Mouse (Mus musculus): ENCODE measurements at regions not wholly inside any gene's neighbourhood (a gene's known extent, or its start where the extent isn't known, plus 50 kb on each side); places are given as distances from the start of the nearest gene placed in this dataset.

GRCm38 (mm10) chr2:71673087-71673920 is 72.1 kb upstream of the Itga6 start:
- H3K9me3 ChIP-seq (replicated peaks) = no peaks in the 10 kb centered on the region
- H3K4me3 ChIP-seq = no peak overlapping the region
- peak overlapping the region; percentile 61 for H3K27ac ChIP-seq (replicated peaks)
- no peaks in the 10 kb centered on the region for H3K36me3 ChIP-seq
- H3K4me1 ChIP-seq = peaks cover 15% of the 10 kb centered on the region
- peak; percentile 28 for DNase-seq (ENCODE audit: low spot score)
- 73% methylated on average over 18 of the region's 18 CpGs for WGBS
- no peaks in the 10 kb centered on the region for H3K27me3 ChIP-seq (ENCODE audit: low read depth, poor library complexity, severe bottlenecking)

GRCm38 (mm10) chr2:71680746-71681145 is 64.7 kb upstream of the Itga6 start:
- no peaks in the 10 kb centered on the region for H3K9me3 ChIP-seq (replicated peaks)
- H3K27ac ChIP-seq (replicated peaks) = no peak overlapping the region
- H3K4me1 ChIP-seq = no peaks in the 10 kb centered on the region; the same call in 1 of the 2 replicates
- H3K27me3 ChIP-seq (ENCODE audit: low read depth, poor library complexity, severe bottlenecking) = no peaks in the 10 kb centered on the region
- no peak overlapping the region for H3K4me3 ChIP-seq
- no peak for DNase-seq (ENCODE audit: low spot score)
- no peaks in the 10 kb centered on the region for H3K36me3 ChIP-seq
- 45% methylated on average over 1 of the region's 1 CpGs for WGBS

DNA sequence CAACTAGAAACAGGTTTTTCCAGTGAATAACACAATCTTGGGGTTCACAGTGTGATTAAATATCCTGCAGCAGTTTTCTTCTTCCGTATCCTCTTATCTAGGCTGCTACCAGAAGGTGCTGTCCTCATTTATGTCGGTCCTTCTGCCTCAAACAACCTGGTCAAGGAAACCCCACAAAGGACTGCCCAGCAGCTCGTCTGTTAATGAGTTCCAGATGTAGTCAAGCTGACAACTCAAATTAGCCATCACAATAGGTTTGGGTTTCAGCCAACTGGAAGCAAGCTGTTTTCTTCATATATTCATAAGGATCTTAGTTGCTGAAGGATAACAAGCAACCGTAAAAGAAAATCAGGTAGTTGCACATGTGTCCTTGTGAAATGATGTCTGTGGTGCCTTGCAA is 64.3 kb upstream of the Itga6 start:
- WGBS = 68% methylated on average over 4 of the region's 4 CpGs
- DNase-seq (ENCODE audit: low spot score) = no peak
- Histone ChIP-seq H3K4me1 (no peaks in the 10 kb centered on the region; the same call in 1 of the 2 replicates), H3K4me3 (no peak overlapping the region), H3K36me3 (no peaks in the 10 kb centered on the region), H3K9me3 (replicated peaks) (no peaks in the 10 kb centered on the region), H3K27ac (replicated peaks) (no peak overlapping the region), H3K27me3 (ENCODE audit: low read depth, poor library complexity, severe bottlenecking) (no peaks in the 10 kb centered on the region)

GRCm38 (mm10) chr2:71683375-71683774 is 62.0 kb upstream of the Itga6 start:
- Histone ChIP-seq H3K4me1 (peaks cover 8% of the 10 kb centered on the region; the same call in 1 of the 2 replicates), H3K9me3 (replicated peaks) (no peaks in the 10 kb centered on the region), H3K27me3 (ENCODE audit: low read depth, poor library complexity, severe bottlenecking) (no peaks in the 10 kb centered on the region), H3K4me3 (no peak overlapping the region), H3K36me3 (no peaks in the 10 kb centered on the region), H3K27ac (replicated peaks) (no peak overlapping the region)
- 86% methylated on average over 4 of the region's 4 CpGs for WGBS
- no peak for DNase-seq (ENCODE audit: low spot score)

DNA sequence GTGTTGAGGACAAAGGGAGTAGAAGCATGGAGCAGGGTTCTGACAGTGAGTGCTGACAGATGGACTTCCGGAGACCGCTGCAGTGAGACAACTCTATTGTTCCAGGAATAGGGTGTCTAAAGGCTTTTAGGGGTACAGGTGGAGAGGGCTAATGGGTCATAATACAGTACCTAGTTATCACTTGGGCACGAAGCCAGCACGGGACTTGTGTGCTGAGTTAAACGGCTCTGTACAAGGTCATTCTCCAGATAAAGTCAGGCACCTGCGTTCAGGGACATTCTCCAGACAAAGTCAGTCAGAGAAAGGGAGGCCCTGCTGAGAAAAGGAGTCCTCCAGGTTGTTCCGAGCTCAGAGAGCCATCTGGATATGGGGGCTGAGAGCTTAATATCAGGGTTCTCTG is 60.2 kb upstream of the Itga6 start:
- H3K9me3 ChIP-seq (replicated peaks) = no peaks in the 10 kb centered on the region
- no peak for DNase-seq (ENCODE audit: low spot score)
- WGBS = 89% methylated on average over 7 of the region's 7 CpGs
- no peaks in the 10 kb centered on the region for H3K36me3 ChIP-seq
- no peak overlapping the region for H3K4me3 ChIP-seq
- peaks cover 11% of the 10 kb centered on the region; the same call in 1 of the 2 replicates for H3K4me1 ChIP-seq
- H3K27me3 ChIP-seq (ENCODE audit: low read depth, poor library complexity, severe bottlenecking) = no peaks in the 10 kb centered on the region
- no peak overlapping the region for H3K27ac ChIP-seq (replicated peaks)

DNA sequence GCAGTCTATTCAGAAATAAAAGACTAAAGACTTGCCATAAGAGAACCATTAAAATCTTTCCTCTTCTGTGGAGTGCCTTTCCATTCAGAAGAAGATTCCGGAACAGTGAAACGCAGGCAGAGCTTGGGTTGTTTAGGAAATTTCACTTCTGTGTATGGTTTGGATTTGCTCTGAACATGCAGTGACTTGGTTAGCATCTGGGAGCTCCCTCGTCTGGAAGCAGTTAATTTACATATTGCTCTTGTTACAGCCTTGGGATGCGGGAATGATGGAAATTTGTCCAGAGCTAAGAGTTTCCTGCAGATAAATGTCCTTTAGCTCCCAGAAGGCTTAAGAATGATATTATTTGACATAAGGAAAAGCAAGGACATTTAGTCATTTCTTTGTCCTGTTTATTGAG is 56.4 kb upstream of the Itga6 start:
- no peaks in the 10 kb centered on the region for H3K9me3 ChIP-seq (replicated peaks)
- DNase-seq (ENCODE audit: low spot score) = no peak
- no peak overlapping the region for H3K4me3 ChIP-seq
- no peaks in the 10 kb centered on the region for H3K36me3 ChIP-seq
- no peak overlapping the region for H3K27ac ChIP-seq (replicated peaks)
- peaks cover 20% of the 10 kb centered on the region; the same call in 1 of the 2 replicates for H3K4me1 ChIP-seq
- H3K27me3 ChIP-seq (ENCODE audit: low read depth, poor library complexity, severe bottlenecking) = 0 out of 2 replicates have a peak, but pooled peaks cover 2% of the 10 kb centered on the region
- WGBS = 79% methylated on average over 4 of the region's 4 CpGs

DNA sequence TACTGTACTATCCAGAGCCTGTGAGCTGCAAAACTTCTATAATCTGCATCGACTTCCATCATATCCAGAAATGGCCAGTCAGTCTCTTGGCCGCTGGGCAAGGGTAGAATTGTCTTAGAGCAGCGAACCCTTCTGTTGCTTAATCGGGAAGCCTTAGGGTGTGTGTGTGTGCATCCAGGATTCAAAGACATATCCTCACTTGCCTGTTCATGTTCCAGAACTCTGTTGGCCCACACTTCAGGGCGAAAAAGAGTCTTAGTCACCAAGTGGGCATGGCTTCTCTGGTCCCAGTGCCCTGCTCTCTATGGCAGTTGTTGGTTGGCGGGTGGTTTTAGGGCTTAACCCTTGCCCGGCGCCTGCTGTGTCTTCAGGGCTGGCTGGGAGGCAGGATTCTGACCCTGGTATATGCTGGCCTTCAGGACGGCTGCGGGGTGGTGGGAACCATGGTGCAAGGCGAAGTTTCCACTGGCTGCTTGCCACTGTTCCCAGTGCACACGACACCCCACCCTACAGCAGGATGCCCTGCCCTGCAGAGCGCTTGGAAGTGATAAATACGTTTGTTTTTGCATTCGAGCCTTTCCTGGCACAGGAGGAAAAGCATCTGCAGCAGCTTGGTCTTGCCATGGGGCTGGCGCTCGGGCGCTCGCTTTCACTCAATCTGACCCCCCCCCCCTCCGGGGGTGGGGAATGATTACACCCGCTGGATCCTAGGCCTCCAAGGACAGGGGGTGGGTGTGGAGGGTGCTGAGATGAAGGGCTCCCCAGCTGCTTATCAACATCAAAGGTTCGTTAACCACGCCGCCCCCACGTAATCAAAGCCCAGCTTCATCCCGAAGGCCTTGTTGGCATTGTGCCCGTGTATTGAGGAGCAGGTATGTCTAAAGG is 54.9 kb upstream of the Itga6 start:
- Histone ChIP-seq H3K4me1 (peaks cover 20% of the 10 kb centered on the region; the same call in 1 of the 2 replicates), H3K4me3 (no peak overlapping the region), H3K27ac (replicated peaks) (0 out of 2 replicates have a peak overlapping the region, but pooled peaks have one; percentile 4), H3K9me3 (replicated peaks) (no peaks in the 10 kb centered on the region), H3K27me3 (ENCODE audit: low read depth, poor library complexity, severe bottlenecking) (0 out of 2 replicates have a peak, but pooled peaks cover 2% of the 10 kb centered on the region), H3K36me3 (no peaks in the 10 kb centered on the region)
- DNase-seq (ENCODE audit: low spot score) = no peak
- 72% methylated on average over 27 of the region's 27 CpGs for WGBS

- Histone ChIP-seq H3K36me3 (no peaks in the 10 kb centered on the region), H3K9me3 (replicated peaks) (no peaks in the 10 kb centered on the region), H3K27me3 (ENCODE audit: low read depth, poor library complexity, severe bottlenecking) (0 out of 2 replicates have a peak, but pooled peaks cover 2% of the 10 kb centered on the region), H3K27ac (replicated peaks) (no peak overlapping the region), H3K4me1 (peaks cover 16% of the 10 kb centered on the region), H3K4me3 (no peak overlapping the region)
- no peak for DNase-seq (ENCODE audit: low spot score)
- 80% methylated on average over 6 of the region's 6 CpGs for WGBS
Observed at GRCm38 (mm10) chr2:71694758-71695310, 50.6 kb upstream of the Itga6 start.
